Mouse (Mus musculus) liver, embryonic 14.5 days (tissue): ENCODE results near the gene Sult1b1. TPM values are rescaled to one million over a fixed set of nuclear protein-coding genes. Genes with fewer than 3 reads are reported as not detected.

ENCODE experiments used
- ATAC-seq: fragments of 200-750 bp; cut with Nextera tagmentation; 2 replicates; pipeline ENCODE4 v1.8.0; 2017; ENCODE audit warnings: moderate number of reproducible peaks, mild to moderate bottlenecking, moderate library complexity; ENCODE audit not compliant: insufficient read depth
- DNase-seq, 3 experiments: peaks; one replicate each; pipeline ENCODE4 v3.0.0-alpha.2; 2012 to 2013; ENCODE audit warnings: low read depth in 3 of 3, low spot score in 3 of 3
- H3K27ac ChIP-seq: fragments of 300-500 bp; sonication (generic); 2 replicates; pipeline ENCODE4 v1.5.1; 2014; ENCODE audit warnings: moderate library complexity, mild to moderate bottlenecking, control low read depth, inconsistent platforms
- H3K27me3 ChIP-seq: fragments of 300-500 bp; sonication (generic); 2 replicates; pipeline ENCODE4 v1.6.1; 2014; ENCODE audit warnings: mild to moderate bottlenecking, low read length, moderate library complexity; ENCODE audit not compliant: control insufficient read depth, insufficient read depth
- H3K36me3 ChIP-seq: fragments of 300-500 bp; sonication (generic); replicated peaks from 2 replicates; pipeline ENCODE4 v1.6.1; 2014; ENCODE audit warnings: low read depth; ENCODE audit not compliant: control insufficient read depth, insufficient read depth
- H3K4me1 ChIP-seq, 2 experiments: fragments of 200-500 bp in 1 of 2; fragments of 300-500 bp in 1 of 2; sonication (generic) in 1 of 2; replicated peaks; 2 replicates each; pipeline ENCODE4 v1.6.1; 2012 to 2014; ENCODE audit warnings: antibody characterized with exemption in 1 of 2, inconsistent platforms in 1 of 2, low read length in 1 of 2; ENCODE audit not compliant: control insufficient read depth in 2 of 2, insufficient read depth in 2 of 2
- H3K4me2 ChIP-seq: fragments of 300-500 bp; sonication (generic); 2 replicates; pipeline ENCODE4 v1.6.1; 2014; ENCODE audit warnings: low read depth, mild to moderate bottlenecking, control low read depth, moderate library complexity
- H3K4me3 ChIP-seq, 2 experiments: fragments of 200-500 bp in 1 of 2; fragments of 300-500 bp in 1 of 2; sonication (generic) in 1 of 2; 2 replicates each; pipeline ENCODE4 v1.5.1; 2012 to 2014; ENCODE audit warnings: low read depth in 2 of 2, low read length in 2 of 2, mild to moderate bottlenecking in 2 of 2, control low read depth in 1 of 2, inconsistent platforms in 1 of 2, moderate library complexity in 1 of 2; ENCODE audit not compliant: insufficient read depth in 1 of 2
- H3K9ac ChIP-seq: fragments of 300-500 bp; sonication (generic); replicated peaks from 2 replicates; pipeline ENCODE4 v1.6.1; 2014; ENCODE audit warnings: mild to moderate bottlenecking, control low read depth, moderate library complexity
- H3K9me3 ChIP-seq: fragments of 300-500 bp; sonication (generic); 2 replicates; pipeline ENCODE4 v1.6.1; 2016; ENCODE audit warnings: low read length, mixed read lengths; ENCODE audit not compliant: control insufficient read depth
- CTCF ChIP-seq: IDR thresholded peaks from 2 replicates; pipeline ENCODE4 v1.5.1; 2016; ENCODE audit warnings: antibody characterized with exemption, low read depth, control low read depth
- EP300 ChIP-seq: IDR thresholded peaks from 2 replicates; pipeline ENCODE4 v1.6.1; 2016; ENCODE audit warnings: antibody characterized with exemption, low read depth
- WGBS: fragments of 180-500 bp; shearing (Covaris S2); extraction: QIAGEN DNeasy Blood & Tissue Kit; methylation state at CpG from one replicate; pipeline ENCODE4 v1.1.7; 2014; ENCODE audit not compliant: insufficient replicate concordance; 5-methylcytosine and 5-hydroxymethylcytosine counted together
- polyA plus RNA-seq, 2 experiments: library from polyadenylated mRNA; depleted of rRNA in 1 of 2; stranded (reverse) in 1 of 2; unstranded in 1 of 2; fragments of >200 nt; fragmentation: Nextera tagmentation in 1 of 2; extraction: Ambion mirVana in 1 of 2; gene quantifications; 2 replicates each; pipeline versions ENCODE4 v1.2.1 to v1.2.3; 2012 to 2014

Gene Sult1b1
- polyA plus RNA-seq (2012; rRNA removed): 0.29 and 0.45 TPM in 2 replicates
- 0.96 and 1.1 TPM in 2 replicates for polyA plus RNA-seq (2014; fragmentation: Nextera tagmentation; extraction: Ambion mirVana)

GRCm38 (mm10) chr5:87538111-87538510 is at the start of gene Sult1b1:
TSS of gene Sult1b1 (minus strand) at chr5:87538195.
- no peak for DNase-seq
- no peak for ATAC-seq
- Histone ChIP-seq H3K9me3 (no peaks in the 10 kb centered on the region), H3K4me3 (no peak within 1 kb of the TSS), H3K27me3 (no peaks in the 10 kb centered on the region), H3K4me1 (peaks cover 0 to 3% of the 10 kb centered on the region in 2 experiments; a peak in 1 of 4 replicates), H3K36me3 (no peaks in the 10 kb centered on the region), H3K9ac (no peak within 1 kb of the TSS), H3K27ac (no peak within 1 kb of the TSS), H3K4me2 (no peak within 1 kb of the TSS)
- no peak for TF ChIP-seq EP300
- TF ChIP-seq CTCF: no peak
- 66% methylated on average over 2 of the region's 2 CpGs for WGBS

DNA sequence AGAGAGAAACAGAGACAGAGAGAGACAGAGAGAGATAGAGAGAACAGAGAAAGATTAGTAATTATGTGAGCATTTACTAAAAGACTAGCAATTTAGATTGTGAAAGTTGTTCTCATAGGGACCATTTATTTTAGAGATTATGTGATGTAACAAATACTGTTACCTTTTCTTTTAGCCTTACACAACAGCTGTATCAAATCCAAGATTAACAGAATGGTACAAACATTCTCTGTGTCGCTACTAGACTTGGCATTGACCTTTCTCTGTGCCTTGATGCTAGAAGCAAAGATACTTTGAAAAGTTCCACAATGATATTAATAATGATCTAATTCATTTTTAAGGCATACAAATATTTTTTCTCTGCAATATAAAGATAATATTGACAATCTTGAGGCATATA is 42.4 kb upstream of the Sult1b1 start:
- Histone ChIP-seq H3K4me1 (no peaks in the 10 kb centered on the region), H3K27me3 (no peaks in the 10 kb centered on the region), H3K27ac (no peak overlapping the region), H3K4me3 (no peak overlapping the region), H3K36me3 (no peaks in the 10 kb centered on the region), H3K9ac (no peak overlapping the region), H3K4me2 (no peak overlapping the region), H3K9me3 (no peaks in the 10 kb centered on the region)
- DNase-seq (no peak), ATAC-seq (no peak)
- TF ChIP-seq EP300 (no peak), CTCF (no peak)
- 60% methylated on average over 1 of the region's 1 CpGs for WGBS

DNA sequence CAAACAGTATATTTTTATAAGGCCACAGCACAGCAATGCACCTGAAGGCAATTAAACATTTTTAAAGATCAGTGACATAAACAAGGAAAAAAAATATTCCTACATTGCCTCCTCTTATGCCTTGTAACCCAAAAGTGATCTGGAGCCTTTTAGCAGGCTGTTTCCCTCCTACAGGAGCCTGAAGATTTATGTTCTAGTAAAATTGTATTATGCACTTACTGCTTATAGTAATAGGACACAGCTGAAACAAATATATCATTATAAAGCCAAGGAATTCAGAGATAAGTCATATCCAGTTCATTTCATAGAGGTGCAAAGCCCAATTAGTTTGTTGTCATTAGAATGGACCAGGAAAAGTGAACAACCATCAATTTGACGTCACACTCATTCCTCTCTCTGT is 36.2 kb upstream of the Sult1b1 start:
- no peak for DNase-seq
- 64% methylated on average over 1 of the region's 1 CpGs for WGBS

GRCm38 (mm10) chr5:87573490-87573889 is 35.5 kb upstream of the Sult1b1 start:
- 56% methylated on average over 5 of the region's 5 CpGs for WGBS
- TF ChIP-seq EP300 (no peak), CTCF (no peak)
- ATAC-seq (no peak), DNase-seq (no peak)
- no peak overlapping the region for H3K27ac ChIP-seq
- H3K27me3 ChIP-seq: no peaks in the 10 kb centered on the region
- H3K36me3 ChIP-seq: no peaks in the 10 kb centered on the region
- H3K9ac ChIP-seq: no peak overlapping the region
- no peak overlapping the region for H3K4me2 ChIP-seq
- no peaks in the 10 kb centered on the region for H3K4me1 ChIP-seq
- H3K4me3 ChIP-seq: no peak overlapping the region
- H3K9me3 ChIP-seq: no peaks in the 10 kb centered on the region

More for the DNA sequence above, 36.2 kb upstream of the Sult1b1 start:
- Histone ChIP-seq H3K4me1 (no peaks in the 10 kb centered on the region), H3K27me3 (no peaks in the 10 kb centered on the region), H3K9ac (no peak overlapping the region), H3K27ac (no peak overlapping the region), H3K36me3 (no peaks in the 10 kb centered on the region), H3K9me3 (no peaks in the 10 kb centered on the region), H3K4me3 (no peak overlapping the region), H3K4me2 (no peak overlapping the region)
- ATAC-seq: no peak
- TF ChIP-seq EP300 (no peak), CTCF (no peak)

DNA sequence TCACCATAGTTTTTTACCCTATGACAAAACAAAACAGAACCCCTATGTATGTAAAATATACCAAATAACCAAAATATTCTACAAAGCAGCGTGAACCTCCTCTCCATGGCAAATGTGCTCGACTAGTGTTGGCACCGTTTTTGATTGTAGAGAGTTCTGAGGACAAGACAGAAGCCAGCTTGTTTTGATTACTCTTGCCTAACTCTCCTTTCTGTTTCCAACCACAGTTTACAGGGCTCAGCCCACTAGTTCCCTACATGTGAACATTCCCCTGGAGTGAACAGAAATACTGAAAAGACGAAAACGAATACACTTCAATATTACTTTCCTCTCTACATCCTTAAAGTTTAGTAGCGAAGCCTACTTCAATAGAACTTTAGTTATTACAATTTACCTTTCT is 34.8 kb upstream of the Sult1b1 start:
- Histone ChIP-seq H3K4me3 (no peak overlapping the region), H3K9ac (no peak overlapping the region), H3K36me3 (no peaks in the 10 kb centered on the region), H3K27me3 (no peaks in the 10 kb centered on the region), H3K4me1 (no peaks in the 10 kb centered on the region), H3K9me3 (no peaks in the 10 kb centered on the region), H3K27ac (no peak overlapping the region), H3K4me2 (no peak overlapping the region)
- TF ChIP-seq CTCF (no peak), EP300 (no peak)
- DNase-seq (no peak), ATAC-seq (no peak)
- WGBS: 61% methylated on average over 6 of the region's 6 CpGs
